Mouse (Mus musculus) forebrain, embryonic 11.5 days (tissue): Measurements from ENCODE around the gene Iffo1. TPM values are rescaled to one million over a fixed set of nuclear protein-coding genes. Genes with fewer than 3 reads are reported as not detected.

ENCODE experiments used
- ATAC-seq: fragments of 200-750 bp; cut with Nextera tagmentation; replicated peaks from 2 replicates; pipeline ENCODE4 v1.8.0; 2017; ENCODE audit warnings: moderate TSS enrichment; ENCODE audit not compliant: low FRiP score
- DNase-seq: peaks from one replicate; pipeline ENCODE4 v3.0.0-alpha.2; 2017; ENCODE audit warnings: low spot score
- H3K27ac ChIP-seq: fragments of 300-500 bp; sonication (generic); 2 replicates; pipeline ENCODE4 v1.5.1; 2014; ENCODE audit warnings: low read depth, low read length
- H3K27me3 ChIP-seq: fragments of 300-500 bp; sonication (generic); 2 replicates; pipeline ENCODE4 v1.6.1; 2014; ENCODE audit warnings: mild to moderate bottlenecking, low read length, mixed read lengths; ENCODE audit not compliant: control insufficient read depth, insufficient read depth
- H3K36me3 ChIP-seq: fragments of 300-500 bp; sonication (generic); 2 replicates; pipeline ENCODE4 v1.6.1; 2014; ENCODE audit warnings: mild to moderate bottlenecking, low read length, moderate library complexity, mixed read lengths; ENCODE audit not compliant: control insufficient read depth, insufficient read depth
- H3K4me1 ChIP-seq: fragments of 300-500 bp; sonication (generic); replicated peaks from 2 replicates; pipeline ENCODE4 v1.6.1; 2014; ENCODE audit warnings: low read length, mixed read lengths; ENCODE audit not compliant: control insufficient read depth, insufficient read depth
- H3K4me2 ChIP-seq: fragments of 300-500 bp; sonication (generic); 2 replicates; pipeline ENCODE4 v1.6.1; 2014; ENCODE audit warnings: low read depth, mild to moderate bottlenecking, low read length, moderate library complexity, mixed read lengths; ENCODE audit not compliant: severe bottlenecking
- H3K4me3 ChIP-seq: fragments of 300-500 bp; sonication (generic); 2 replicates; pipeline ENCODE4 v1.5.1; 2014; ENCODE audit warnings: low read depth, low read length
- H3K9ac ChIP-seq: fragments of 300-500 bp; sonication (generic); 2 replicates; pipeline ENCODE4 v1.6.1; 2014; ENCODE audit warnings: low read length
- H3K9me3 ChIP-seq: fragments of 300-500 bp; sonication (generic); 2 replicates; pipeline ENCODE4 v1.6.1; 2016; ENCODE audit warnings: low read length, mixed read lengths; ENCODE audit not compliant: control insufficient read depth
- WGBS: fragments of 180-500 bp; shearing (Covaris S2); extraction: QIAGEN DNeasy Blood & Tissue Kit; methylation state at CpG from one replicate; pipeline ENCODE4 v1.1.7; 2014; 5-methylcytosine and 5-hydroxymethylcytosine counted together
- polyA plus RNA-seq: library from polyadenylated mRNA; unstranded; fragments of >200 nt; fragmentation: Nextera tagmentation; extraction: Ambion mirVana; gene quantifications from 2 replicates; pipeline ENCODE4 v1.2.1, GENCODE M21; 2014

Gene Iffo1
- polyA plus RNA-seq, 1 experiment from 2014 or later: 12.3 TPM

DNA sequence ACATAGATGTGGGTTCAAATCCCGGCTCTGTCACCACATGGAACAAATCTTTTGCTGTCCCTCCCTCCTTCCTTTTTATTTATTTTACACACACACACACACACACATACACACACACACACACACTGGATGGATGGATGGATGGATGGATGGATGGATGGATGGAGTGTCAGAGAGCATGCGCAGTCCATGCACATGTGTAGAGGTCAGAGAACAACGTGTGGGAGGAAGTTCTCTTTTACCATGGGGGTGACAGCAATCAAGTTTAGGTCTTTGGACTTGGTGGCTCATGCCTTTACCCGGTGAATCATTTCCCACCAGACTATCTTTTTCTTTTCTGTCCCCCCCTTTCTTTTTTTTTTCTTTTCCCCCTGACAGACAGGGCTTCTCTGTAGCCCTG is 8.6 kb downstream of the Iffo1 start:
- Histone ChIP-seq H3K9me3 (no peaks in the 10 kb centered on the region), H3K27me3 (no peaks in the 10 kb centered on the region), H3K4me1 (peaks cover 5% of the 10 kb centered on the region; the same call in 1 of the 2 replicates), H3K36me3 (peaks cover 4% of the 10 kb centered on the region; the same call in 1 of the 2 replicates), H3K27ac (no peak overlapping the region), H3K4me2 (no peak overlapping the region), H3K4me3 (no peak overlapping the region), H3K9ac (no peak overlapping the region)
- ATAC-seq (no peak), DNase-seq (no peak)
- WGBS: 94% methylated on average over 4 of the region's 4 CpGs

DNA sequence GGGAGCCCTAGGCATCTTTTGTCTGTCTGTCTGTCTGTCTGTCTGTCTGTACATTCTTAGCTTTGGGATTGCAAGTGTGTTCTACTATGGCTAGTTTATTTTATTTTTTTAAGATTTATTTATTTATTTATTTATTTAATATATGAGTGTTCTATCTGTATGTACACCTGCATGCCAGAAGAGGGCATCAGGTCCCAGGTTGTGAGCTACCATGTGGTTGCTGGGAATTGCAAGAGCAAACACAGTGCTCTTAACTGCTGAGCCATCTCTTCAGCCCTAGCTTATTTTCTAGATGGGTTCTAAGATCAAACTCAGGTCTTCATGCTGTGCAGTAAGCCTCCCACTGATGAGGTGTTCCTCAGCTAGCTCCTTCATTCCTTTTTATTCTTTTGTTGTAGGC is 9.5 kb downstream of the Iffo1 start:
- Histone ChIP-seq H3K9ac (no peak overlapping the region), H3K36me3 (peaks cover 6% of the 10 kb centered on the region; the same call in 1 of the 2 replicates), H3K27ac (no peak overlapping the region), H3K4me1 (peaks cover 5% of the 10 kb centered on the region; the same call in 1 of the 2 replicates), H3K27me3 (no peaks in the 10 kb centered on the region), H3K9me3 (no peaks in the 10 kb centered on the region), H3K4me2 (no peak overlapping the region), H3K4me3 (no peak overlapping the region)
- ATAC-seq (no peak), DNase-seq (no peak)

DNA sequence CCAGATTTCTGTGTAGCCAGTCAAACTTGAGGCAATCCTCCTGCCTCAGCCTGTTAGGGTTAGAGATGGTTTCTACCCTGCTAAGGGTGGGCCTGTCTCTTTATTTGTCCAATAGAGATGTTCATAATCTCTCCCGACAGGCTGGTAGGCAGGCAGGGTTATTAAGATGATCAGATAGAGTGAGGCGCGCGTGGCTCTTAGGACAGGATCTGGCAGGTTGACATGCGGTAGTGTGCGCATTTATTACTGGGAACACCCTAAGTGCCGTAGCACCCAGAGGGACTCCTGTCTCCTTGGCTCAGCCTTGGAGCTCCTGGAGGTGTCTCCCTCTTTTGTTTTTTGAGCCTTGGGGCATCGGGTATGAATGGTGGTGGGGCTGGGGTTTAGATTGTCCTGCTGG is 10.2 kb downstream of the Iffo1 start:
- WGBS: 87% methylated on average over 8 of the region's 8 CpGs
- Histone ChIP-seq H3K4me2 (no peak overlapping the region), H3K9ac (no peak overlapping the region), H3K36me3 (peaks cover 6% of the 10 kb centered on the region; the same call in 1 of the 2 replicates), H3K27me3 (no peaks in the 10 kb centered on the region), H3K9me3 (no peaks in the 10 kb centered on the region), H3K27ac (no peak overlapping the region), H3K4me1 (peaks cover 5% of the 10 kb centered on the region; the same call in 1 of the 2 replicates), H3K4me3 (no peak overlapping the region)
- ATAC-seq (no peak), DNase-seq (no peak)

DNA sequence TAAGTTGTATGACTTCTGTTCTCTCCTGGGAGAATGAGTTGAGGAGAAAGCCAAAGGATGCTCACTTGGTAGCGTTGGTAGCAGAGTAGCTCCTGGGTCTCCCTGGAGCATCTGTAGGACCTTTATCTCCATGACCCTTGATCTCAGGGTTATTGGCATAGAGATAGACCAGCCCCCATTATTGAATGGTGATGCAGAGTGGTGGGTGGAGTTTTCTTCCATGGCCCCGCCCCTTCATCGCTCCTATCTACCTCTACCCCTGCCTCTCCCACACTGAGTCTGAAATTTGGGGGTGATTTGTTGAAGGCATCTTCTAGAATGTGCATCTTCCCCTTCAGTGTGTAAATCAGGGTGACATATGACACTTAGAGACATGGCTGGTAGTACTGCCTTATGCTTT is 11.4 kb downstream of the Iffo1 start:
- ATAC-seq (no peak), DNase-seq (no peak)

DNA sequence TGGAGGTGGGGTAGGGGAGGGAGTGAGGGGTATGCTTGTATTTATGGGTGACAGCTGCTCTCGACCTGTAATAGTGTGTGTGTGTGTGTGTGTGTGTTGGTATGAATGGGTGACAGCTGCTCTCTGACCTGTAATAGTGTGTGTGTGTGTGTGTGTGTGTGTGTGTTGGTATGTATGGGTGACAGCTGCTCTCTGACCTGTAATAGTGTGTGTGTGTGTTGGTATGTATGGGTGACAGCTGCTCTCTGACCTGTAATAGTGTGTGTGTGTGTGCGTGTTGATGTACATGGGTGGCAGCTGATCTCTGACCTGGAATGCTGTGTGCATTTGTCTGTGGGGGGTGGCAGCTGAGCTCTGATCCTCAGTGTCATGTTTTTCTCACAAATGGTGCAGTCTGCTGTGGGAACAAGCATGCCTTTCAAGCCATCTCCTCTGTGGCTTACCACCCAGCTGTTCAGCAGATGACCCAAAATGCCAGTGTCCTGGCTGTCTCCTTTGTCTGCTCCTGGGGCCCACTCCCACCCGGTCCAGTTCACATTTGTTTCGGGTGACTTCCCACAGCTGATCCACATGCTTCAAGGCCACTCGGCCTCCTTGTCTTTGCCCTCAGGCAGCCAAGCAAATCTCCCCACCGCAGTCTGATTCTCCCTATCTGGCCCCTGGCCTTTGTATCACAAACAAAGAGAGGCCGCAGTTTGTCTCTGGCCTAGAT is 12.0 kb downstream of the Iffo1 start:
- 34% methylated on average over 7 of the region's 7 CpGs for WGBS
- ATAC-seq (0 out of 2 replicates have a peak, but pooled peaks have one; percentile 15), DNase-seq (no peak)
- no peaks in the 10 kb centered on the region for H3K27me3 ChIP-seq
- no peak overlapping the region for H3K4me3 ChIP-seq
- H3K4me1 ChIP-seq: peaks cover 5% of the 10 kb centered on the region
- H3K9me3 ChIP-seq: no peaks in the 10 kb centered on the region
- no peak overlapping the region for H3K9ac ChIP-seq
- peak overlapping the region; percentile 50 for H3K27ac ChIP-seq
- H3K36me3 ChIP-seq: peaks cover 4% of the 10 kb centered on the region; the same call in 1 of the 2 replicates
- H3K4me2 ChIP-seq: no peak overlapping the region

More for the DNA sequence above, 11.4 kb downstream of the Iffo1 start:
- Histone ChIP-seq H3K36me3 (peaks cover 5% of the 10 kb centered on the region; the same call in 1 of the 2 replicates), H3K9ac (no peak overlapping the region), H3K4me1 (peaks cover 5% of the 10 kb centered on the region), H3K27me3 (no peaks in the 10 kb centered on the region), H3K27ac (no peak overlapping the region), H3K4me3 (no peak overlapping the region), H3K4me2 (no peak overlapping the region), H3K9me3 (no peaks in the 10 kb centered on the region)
- WGBS: 82% methylated on average over 3 of the region's 3 CpGs

DNA sequence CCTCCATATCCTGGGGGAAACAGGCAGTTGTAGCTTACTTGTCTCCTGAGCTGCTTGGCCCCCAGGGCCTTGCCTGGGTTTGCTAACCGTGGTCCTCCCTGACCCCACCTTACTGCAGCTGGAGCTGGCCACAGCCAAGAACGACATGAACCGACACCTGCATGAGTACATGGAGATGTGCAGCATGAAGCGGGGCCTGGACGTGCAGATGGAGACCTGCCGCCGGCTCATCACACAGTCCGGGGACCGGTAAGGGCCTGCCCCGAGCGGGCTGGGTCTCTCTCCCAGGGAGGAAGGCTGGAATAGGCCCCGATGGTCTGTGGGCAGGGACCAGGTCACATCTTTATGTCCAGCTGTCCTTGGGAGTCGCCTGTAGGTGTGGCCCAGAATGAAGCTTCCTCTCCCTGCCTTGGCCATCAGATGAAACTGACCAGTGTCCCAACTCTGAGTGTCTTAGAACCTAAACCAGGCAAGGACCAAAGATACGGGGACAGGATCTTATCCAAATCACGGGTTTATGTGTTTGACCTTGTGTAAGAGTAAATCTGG is 14.0 kb downstream of the Iffo1 start:
- Histone ChIP-seq H3K4me2 (no peak overlapping the region), H3K27ac (no peak overlapping the region), H3K27me3 (no peaks in the 10 kb centered on the region), H3K4me3 (no peak overlapping the region), H3K36me3 (peaks cover 7% of the 10 kb centered on the region; the same call in 1 of the 2 replicates), H3K9ac (no peak overlapping the region), H3K4me1 (peaks cover 14% of the 10 kb centered on the region), H3K9me3 (no peaks in the 10 kb centered on the region)
- DNase-seq (no peak), ATAC-seq (no peak)
- WGBS: 88% methylated on average over 15 of the region's 15 CpGs

DNA sequence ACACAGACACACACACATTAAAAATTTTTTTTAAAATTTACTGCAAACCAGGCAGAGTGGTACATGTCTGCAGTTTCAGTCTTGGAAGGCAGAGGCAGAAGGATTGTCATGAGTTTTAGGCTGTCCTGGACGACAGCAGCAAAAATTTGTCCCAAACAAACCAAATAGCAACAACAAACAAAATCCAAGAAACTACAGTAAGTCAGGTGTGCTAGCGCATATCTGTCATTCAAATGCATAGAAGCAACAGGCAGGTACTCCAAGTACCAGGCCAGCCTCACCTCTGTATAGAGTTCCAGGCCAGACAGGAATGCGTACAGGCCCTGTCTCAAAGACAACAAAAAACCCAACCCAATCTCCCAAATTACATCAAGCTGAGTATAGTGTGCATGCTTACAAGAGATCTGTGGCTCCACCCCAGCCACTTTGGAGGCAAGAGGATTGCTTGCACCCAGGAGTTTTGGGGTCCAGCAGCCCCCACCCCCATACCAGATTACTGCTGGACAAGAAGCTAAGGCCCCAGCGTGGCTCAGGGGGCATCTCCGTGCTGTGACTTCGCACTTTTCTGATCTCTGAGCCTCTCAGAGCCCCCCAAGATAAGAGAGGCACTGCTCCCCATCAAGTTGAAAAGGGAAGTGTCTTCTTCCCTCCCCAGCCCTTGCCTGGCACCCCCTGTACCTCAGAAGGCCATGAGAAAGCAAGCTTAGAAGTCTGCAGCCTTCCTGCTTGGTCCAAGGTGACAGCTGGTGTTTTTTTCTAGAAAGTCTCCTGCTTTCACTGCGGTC is 14.9 kb downstream of the Iffo1 start:
- WGBS: 83% methylated on average over 7 of the region's 7 CpGs
- no peak overlapping the region for H3K4me3 ChIP-seq
- peaks cover 15% of the 10 kb centered on the region for H3K4me1 ChIP-seq
- no peak for DNase-seq
- no peak overlapping the region for H3K4me2 ChIP-seq
- H3K9ac ChIP-seq: no peak overlapping the region
- H3K36me3 ChIP-seq: peaks cover 7% of the 10 kb centered on the region; the same call in 1 of the 2 replicates
- no peaks in the 10 kb centered on the region for H3K9me3 ChIP-seq
- H3K27me3 ChIP-seq: no peaks in the 10 kb centered on the region
- no peak overlapping the region for H3K27ac ChIP-seq
- no peak for ATAC-seq

DNA sequence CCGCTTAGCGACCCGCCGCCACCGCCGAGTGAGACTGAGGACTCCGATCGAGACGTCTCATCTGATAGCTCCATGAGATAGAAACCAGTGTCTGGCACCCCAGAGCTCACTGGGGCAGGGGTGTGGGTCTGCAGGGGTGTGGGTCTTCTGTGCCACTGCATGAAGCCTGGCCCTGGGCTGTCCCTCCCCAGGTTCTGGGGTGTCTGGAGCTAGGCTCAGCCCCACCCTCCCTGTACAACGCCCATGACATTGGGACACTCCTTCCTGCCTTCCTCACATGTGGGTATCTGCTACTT is 15.5 kb downstream of the Iffo1 start:
- H3K9ac ChIP-seq: no peak overlapping the region
- 73% methylated on average over 10 of the region's 10 CpGs for whole genome bisulfite sequencing
- H3K27me3 ChIP-seq: no peaks in the 10 kb centered on the region
- H3K4me2 ChIP-seq: no peak overlapping the region
- H3K36me3 ChIP-seq: peaks cover 7% of the 10 kb centered on the region; the same call in 1 of the 2 replicates
- no peak overlapping the region for H3K27ac ChIP-seq
- DNase-seq (no peak), ATAC-seq (no peak)
- peaks cover 15% of the 10 kb centered on the region for H3K4me1 ChIP-seq
- H3K9me3 ChIP-seq: no peaks in the 10 kb centered on the region
- no peak overlapping the region for H3K4me3 ChIP-seq
